Mouse (Mus musculus) midbrain, embryonic 12.5 days (tissue): ENCODE measurements at regions not wholly inside any gene's neighbourhood (a gene's known extent, or its start where the extent isn't known, plus 50 kb on each side); places are given as distances from the start of the nearest gene placed in this dataset.

Source experiments
- ATAC-seq: fragments of 200-750 bp; cut with Nextera tagmentation; 2 replicates; pipeline ENCODE4 v1.8.0; 2017; ENCODE audit warnings: low read depth, moderate TSS enrichment, moderate library complexity; ENCODE audit not compliant: low FRiP score
- H3K27ac ChIP-seq: fragments of 300-500 bp; sonication (generic); replicated peaks from 2 replicates; pipeline ENCODE4 v1.5.1; 2016; ENCODE audit warnings: mild to moderate bottlenecking
- H3K27me3 ChIP-seq: fragments of 300-500 bp; sonication (generic); 2 replicates; pipeline ENCODE4 v1.6.1; 2016; ENCODE audit warnings: mild to moderate bottlenecking
- H3K36me3 ChIP-seq: fragments of 300-500 bp; sonication (generic); 2 replicates; pipeline ENCODE4 v1.6.1; 2016
- H3K4me1 ChIP-seq: fragments of 300-500 bp; sonication (generic); 2 replicates; pipeline ENCODE4 v1.6.1; 2016
- H3K4me2 ChIP-seq: fragments of 300-500 bp; sonication (generic); replicated peaks from 2 replicates; pipeline ENCODE4 v1.6.1; 2016; ENCODE audit warnings: mild to moderate bottlenecking, moderate library complexity
- H3K4me3 ChIP-seq: fragments of 300-500 bp; sonication (generic); 2 replicates; pipeline ENCODE4 v1.5.1; 2016; ENCODE audit warnings: mild to moderate bottlenecking
- H3K9ac ChIP-seq: fragments of 300-500 bp; sonication (generic); replicated peaks from 2 replicates; pipeline ENCODE4 v1.6.1; 2016; ENCODE audit warnings: mild to moderate bottlenecking, moderate library complexity
- H3K9me3 ChIP-seq: fragments of 300-500 bp; sonication (generic); 2 replicates; pipeline ENCODE4 v1.6.1; 2016; ENCODE audit warnings: mild to moderate bottlenecking
- WGBS: fragments of 180-500 bp; shearing (Covaris S2); methylation state at CpG from one replicate; pipeline ENCODE4 v1.1.7; 2016; 5-methylcytosine and 5-hydroxymethylcytosine counted together

DNA sequence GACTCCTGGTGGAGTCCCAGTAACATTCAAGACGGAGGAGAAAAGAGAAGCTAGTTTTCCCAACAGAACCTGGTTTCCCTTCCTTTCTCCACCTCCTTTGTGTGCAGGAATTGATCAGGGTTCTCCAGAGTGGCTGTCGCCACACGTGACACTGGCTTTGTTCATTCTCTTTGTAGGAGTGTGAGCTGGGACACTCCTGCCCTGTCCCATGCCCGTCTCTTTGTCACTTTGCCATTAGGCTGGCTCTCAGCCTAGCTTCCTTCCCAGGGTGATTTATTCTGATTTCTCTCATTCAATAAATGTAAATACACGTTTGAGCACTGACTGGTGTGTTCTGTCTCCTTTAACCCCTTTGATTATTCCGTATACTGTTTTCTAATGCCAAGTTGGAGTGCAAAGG, 55.3 kb upstream of the Fndc3b start:
- Histone ChIP-seq H3K36me3 (no peaks in the 10 kb centered on the region), H3K27ac (no peak overlapping the region), H3K9ac (no peak overlapping the region), H3K9me3 (no peaks in the 10 kb centered on the region), H3K4me3 (no peak overlapping the region), H3K4me2 (no peak overlapping the region), H3K27me3 (no peaks in the 10 kb centered on the region), H3K4me1 (no peaks in the 10 kb centered on the region; the same call in 1 of the 2 replicates)
- ATAC-seq: no peak
- 43% methylated on average over 6 of the region's 6 CpGs for WGBS

- Histone ChIP-seq H3K4me3 (no peak overlapping the region), H3K4me1 (no peaks in the 10 kb centered on the region; the same call in 1 of the 2 replicates), H3K9me3 (no peaks in the 10 kb centered on the region), H3K27me3 (no peaks in the 10 kb centered on the region), H3K9ac (no peak overlapping the region), H3K36me3 (no peaks in the 10 kb centered on the region), H3K27ac (no peak overlapping the region), H3K4me2 (no peak overlapping the region)
- 71% methylated on average over 7 of the region's 7 CpGs for WGBS
- ATAC-seq: no peak
These were observed 54.8 kb upstream of the Fndc3b start for GRCm38 (mm10) chr3:27765929-27766328.

GRCm38 (mm10) chr3:27764556-27764955, 53.4 kb upstream of the Fndc3b start:
- no peak overlapping the region for H3K27ac ChIP-seq
- no peaks in the 10 kb centered on the region for H3K9me3 ChIP-seq
- WGBS: 90% methylated on average over 2 of the region's 2 CpGs
- H3K27me3 ChIP-seq: no peaks in the 10 kb centered on the region
- H3K4me3 ChIP-seq: no peak overlapping the region
- no peak overlapping the region for H3K9ac ChIP-seq
- no peaks in the 10 kb centered on the region for H3K36me3 ChIP-seq
- H3K4me1 ChIP-seq: no peaks in the 10 kb centered on the region; the same call in 1 of the 2 replicates
- no peak for ATAC-seq
- no peak overlapping the region for H3K4me2 ChIP-seq

- Histone ChIP-seq H3K4me1 (no peaks in the 10 kb centered on the region), H3K4me3 (no peak overlapping the region), H3K36me3 (no peaks in the 10 kb centered on the region), H3K4me2 (no peak overlapping the region), H3K27me3 (no peaks in the 10 kb centered on the region), H3K9ac (no peak overlapping the region), H3K27ac (no peak overlapping the region), H3K9me3 (no peaks in the 10 kb centered on the region)
- ATAC-seq: no peak
- 66% methylated on average over 2 of the region's 2 CpGs for WGBS
These were observed 49.9 kb upstream of the Fndc3b start for GRCm38 (mm10) chr3:27761031-27761430.
